Mouse (Mus musculus) retina, postnatal 1 day (tissue): ENCODE results near the gene Lhfpl2.

Experiments
- DNase-seq: peaks from one replicate; pipeline ENCODE4 v3.0.0-alpha.2; 2012

Lhfpl2 gene

GRCm38 (mm10) chr13:94057563-94058560 is at the start of gene Lhfpl2:
Lhfpl2 (plus strand) TSS chr13:94057796.
- DNase-seq: peak; percentile 83

GRCm38 (mm10) chr13:94011996-94012575 is 45.5 kb upstream of the Lhfpl2 start:
- DNase-seq: no peak

- no peak for DNase-seq
Measured at GRCm38 (mm10) chr13:94013986-94014385, 43.6 kb upstream of the Lhfpl2 start.

- DNase-seq: peak; percentile 17
Measured at GRCm38 (mm10) chr13:94024575-94024974, 33.0 kb upstream of the Lhfpl2 start.

DNA sequence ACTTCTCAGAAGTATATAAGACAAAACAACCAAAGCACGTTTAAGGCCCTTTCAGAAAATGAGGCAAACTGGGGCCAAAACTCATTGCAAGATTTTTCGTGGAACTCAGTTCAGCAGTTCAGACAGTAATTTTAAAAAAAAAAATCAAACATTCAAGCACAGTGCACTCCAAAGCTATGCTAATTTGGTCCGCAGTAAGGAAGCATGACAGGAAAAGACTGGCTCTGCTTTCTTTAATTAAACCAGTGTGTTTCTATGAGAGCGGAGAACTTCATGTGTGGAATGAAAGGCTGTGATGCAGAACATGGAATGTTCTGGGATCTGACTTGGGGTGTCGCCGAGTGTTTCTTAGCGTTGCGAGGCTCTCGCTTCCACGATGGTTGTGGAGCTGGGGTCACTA is 28.4 kb upstream of the Lhfpl2 start:
- DNase-seq: no peak

- DNase-seq: no peak
Measured at GRCm38 (mm10) chr13:94030551-94030950, 27.0 kb upstream of the Lhfpl2 start.

- DNase-seq: peak; percentile 8
Measured at GRCm38 (mm10) chr13:94037313-94038051, 20.1 kb upstream of the Lhfpl2 start.

DNA sequence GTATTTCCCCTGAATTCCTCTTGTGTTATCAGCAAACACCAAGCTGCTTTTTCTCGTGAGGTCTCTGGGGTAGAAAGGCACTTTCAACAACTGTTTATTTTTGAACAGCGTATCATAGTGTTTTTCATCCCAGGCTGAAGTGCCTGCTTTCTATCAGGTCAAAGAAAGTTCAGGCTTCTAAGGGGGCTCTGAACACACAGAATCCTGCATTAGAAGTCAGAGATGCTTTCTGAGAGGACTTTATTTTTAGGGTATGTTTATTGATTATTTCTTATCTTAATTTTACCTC is 19.6 kb upstream of the Lhfpl2 start:
- DNase-seq: no peak

DNA sequence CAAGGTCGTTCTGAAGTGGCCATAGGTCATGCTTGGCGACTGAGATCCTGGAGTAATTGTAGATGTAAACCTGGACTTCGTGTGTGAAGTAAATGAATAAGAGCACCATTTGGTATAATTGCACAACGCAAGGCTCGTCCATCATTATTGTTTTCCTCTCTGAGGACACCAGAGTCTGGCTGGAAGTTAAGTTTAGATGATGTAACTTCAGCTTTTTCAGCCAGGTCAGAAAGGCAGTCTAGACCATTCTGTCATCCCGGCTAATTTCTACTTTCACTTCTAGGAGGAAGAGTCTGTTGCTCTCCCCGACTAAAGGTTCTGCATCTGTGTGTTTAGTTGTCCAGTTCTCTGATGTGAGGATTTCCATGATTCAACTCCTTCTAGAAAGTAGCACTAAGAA is 7.6 kb upstream of the Lhfpl2 start:
- no peak for DNase-seq

DNA sequence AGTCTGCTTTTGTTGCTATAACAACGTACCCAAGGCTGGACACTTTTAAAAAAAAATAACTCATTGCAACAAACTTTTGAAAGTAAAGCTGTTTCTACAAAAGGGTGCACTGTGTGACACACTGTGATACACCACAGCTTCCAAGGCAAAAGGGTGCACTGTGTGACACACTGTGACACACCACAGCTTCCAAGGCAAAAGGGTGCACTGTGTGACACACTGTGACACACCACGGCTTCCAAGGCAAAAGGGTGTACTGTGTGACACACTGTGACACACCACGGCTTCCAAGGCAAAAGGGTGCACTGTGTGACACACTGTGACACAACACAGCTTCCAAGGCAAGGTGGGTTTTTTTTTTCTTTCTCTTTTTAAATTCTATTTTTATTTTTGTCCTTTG is 6.8 kb upstream of the Lhfpl2 start:
- DNase-seq: no peak

DNA sequence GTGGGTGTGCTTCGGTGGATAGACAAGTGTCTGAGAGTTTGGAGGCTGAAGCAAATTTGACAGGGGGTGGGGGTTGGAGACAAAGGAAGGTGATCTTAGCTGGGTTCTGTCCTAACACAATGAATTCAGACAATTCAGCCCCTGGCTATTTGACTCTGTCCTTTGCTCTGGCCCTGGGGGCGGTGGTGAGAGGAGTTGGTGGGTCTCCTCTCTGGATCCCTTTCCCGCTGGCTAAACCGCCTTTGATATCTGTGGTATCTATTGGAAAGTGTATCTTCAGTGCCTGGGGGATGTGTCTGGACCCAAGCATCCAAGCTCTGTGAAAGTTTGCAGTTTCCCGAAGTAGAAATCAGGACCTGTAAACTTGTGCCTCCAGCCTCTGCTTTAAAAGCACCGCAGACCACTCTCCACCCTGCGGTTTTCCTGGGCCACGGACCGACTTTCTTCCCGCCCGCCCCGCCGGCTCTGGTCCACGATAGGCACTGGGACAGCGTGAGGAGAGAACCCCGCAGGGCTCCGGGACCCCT is 497 bp upstream of the Lhfpl2 start:
- DNase-seq: no peak

- DNase-seq: no peak
Measured at GRCm38 (mm10) chr13:94058642-94059222, 1.1 kb downstream of the Lhfpl2 start.

GRCm38 (mm10) chr13:94059373-94059772 is 1.8 kb downstream of the Lhfpl2 start:
- no peak for DNase-seq

- DNase-seq: peak; percentile 38
Measured at GRCm38 (mm10) chr13:94059778-94060177, 2.2 kb downstream of the Lhfpl2 start.

DNA sequence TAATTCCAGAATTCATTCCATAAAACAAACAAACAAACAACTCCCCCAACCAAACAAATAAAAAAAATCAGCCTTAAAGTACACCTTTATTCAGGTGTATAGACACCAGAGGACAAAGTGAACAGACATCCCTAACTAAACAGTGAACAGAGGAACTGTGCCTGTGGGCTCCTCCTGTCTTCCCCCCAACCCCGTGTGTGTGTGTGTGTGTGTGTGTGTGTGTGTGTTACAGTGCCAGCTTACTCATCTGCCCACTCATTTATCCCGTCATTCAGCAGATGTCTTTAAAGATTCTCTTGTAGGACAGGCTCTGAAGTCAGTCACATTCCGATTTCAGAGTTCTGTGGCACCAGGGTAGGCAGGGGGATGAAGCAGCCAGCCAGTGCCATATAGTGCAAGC is 2.9 kb downstream of the Lhfpl2 start:
- no peak for DNase-seq

DNA sequence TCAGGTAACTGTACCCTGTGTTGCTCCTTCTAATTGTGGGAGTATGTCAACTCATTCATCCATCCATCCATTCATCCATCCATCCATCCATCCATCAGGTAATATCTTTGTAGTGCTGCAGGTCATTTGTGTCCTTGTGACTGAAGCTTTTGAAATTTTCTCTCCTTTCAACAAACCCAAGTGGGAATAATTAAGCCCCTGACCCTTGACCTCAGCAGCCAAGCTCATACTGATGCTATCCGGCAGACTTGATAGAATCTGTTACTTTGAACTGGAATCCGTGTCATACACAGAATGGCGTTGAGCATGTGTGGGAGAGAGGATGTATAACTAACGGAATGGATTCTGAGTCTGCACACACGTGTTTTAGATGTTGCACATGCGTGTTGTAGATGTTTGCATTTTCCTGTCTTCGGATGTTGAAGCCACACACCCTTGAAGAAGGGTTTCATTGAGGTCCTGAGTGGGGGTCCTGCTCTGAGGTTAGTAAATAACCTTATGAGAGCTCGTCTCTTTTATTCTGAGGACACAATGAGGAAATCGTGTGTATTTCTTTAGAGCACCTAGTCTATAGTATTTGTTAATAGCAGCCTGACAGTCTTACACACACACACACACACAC is 3.8 kb downstream of the Lhfpl2 start:
- no peak for DNase-seq

DNA sequence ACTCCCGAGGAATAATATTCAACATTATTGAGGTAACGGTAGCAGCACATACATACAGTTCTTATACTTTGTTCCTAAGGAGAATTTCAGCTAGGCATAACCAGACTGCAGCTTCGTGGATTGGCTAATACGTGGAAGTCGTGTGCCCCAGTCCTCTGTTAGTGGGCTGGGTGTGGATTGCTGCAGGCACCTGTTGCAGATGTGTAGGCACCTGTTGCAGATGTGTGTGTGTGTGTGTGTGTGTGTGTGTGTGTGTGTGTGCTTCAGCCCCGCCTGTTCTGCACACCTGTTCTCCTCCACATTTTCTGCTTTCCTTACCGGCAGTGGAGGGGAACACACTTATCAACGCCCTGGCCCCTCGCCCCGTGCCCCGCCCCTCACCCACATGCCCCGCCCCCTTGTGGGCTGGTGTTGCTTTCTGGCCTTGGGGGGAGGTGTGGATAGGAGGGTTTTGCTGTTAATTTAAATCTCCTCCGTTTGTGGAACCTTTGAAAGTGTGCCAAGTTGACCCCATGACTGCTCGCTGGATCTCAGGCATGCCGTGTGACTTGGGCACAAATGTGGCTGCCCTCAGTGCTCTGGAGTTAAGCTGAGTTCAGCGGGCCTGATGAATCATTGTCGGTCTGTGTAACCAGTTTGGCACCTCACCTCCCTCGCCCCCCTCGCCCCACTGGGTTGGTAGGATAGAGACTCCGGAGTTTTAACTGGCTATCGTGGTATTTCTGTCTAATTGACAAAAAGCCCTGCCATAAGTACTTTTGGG is 4.9 kb downstream of the Lhfpl2 start:
- peak; percentile 48 for DNase-seq

- no peak for DNase-seq
Measured at GRCm38 (mm10) chr13:94063156-94063555, 5.6 kb downstream of the Lhfpl2 start.

DNA sequence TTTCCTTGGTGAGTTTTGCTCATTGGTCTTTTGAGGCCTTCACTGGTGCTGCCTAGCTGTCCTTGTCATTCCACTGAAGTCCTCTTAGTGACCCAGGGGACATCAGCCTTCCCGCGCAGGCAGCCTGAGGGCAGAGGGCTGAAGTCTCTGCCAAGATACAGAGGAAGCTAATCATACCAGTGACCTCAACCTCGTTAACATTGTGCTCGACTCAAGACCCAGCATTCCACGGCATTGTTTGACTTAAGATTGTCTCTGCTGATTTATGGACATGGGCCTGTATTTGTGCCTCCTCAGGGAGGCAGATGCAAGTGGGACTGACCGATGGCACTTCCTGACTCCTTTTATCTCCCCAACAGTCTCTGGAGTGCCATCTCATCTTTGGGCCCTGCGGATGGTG is 7.0 kb downstream of the Lhfpl2 start:
- peak; percentile 27 for DNase-seq

DNA sequence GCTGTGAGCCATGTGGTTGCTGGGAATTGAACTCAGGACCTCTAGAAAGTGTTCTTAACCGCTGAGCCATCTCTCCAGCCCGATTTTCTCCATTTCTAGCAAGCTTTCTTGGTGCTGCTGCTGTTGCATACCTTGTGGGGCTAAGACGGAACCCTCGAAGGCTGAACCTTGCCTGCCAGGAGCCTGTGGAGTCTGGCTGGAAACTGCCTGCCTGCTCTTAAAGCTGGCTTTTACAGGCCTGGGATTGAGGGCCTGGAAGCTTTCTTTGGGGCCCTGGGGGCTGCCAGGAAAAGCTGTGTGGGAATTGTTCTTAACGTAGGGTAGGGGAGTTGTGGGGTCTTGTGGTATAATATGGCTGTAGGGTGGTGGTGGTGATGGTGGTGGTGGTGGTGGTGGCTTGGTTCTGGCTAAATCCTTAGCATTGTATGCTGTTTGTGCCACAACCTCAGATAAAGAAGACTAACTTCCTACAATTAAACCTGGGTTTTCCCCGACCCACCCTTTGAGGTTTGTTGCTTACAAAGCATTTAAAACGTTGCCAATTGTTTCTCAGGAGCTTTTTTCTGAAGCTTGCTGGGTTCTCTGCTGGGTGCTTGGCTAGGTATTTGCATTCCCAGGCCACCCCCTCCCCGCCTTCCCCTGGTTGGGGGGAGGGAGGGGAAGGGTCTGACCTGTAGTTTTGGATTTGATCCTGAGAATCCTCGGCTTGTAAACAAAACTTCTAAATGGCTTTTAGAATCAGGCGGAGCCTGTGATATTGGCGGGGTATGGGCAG is 7.9 kb downstream of the Lhfpl2 start:
- no peak for DNase-seq
